Mouse (Mus musculus) brain, embryonic 14.5 days (tissue): ENCODE measurements at regions not wholly inside any gene's neighbourhood (a gene's known extent, or its start where the extent isn't known, plus 50 kb on each side); places are given as distances from the start of the nearest gene placed in this dataset.

Experiments used
- CTCF ChIP-seq: fragments of 200-500 bp; IDR thresholded peaks from 2 replicates; pipeline ENCODE4 v1.5.1; 2012; ENCODE audit warnings: inconsistent platforms, mild to moderate bottlenecking, moderate library complexity, borderline replicate concordance; ENCODE audit not compliant: insufficient read depth, insufficient read length; ENCODE audit errors: extremely low read depth
- POLR2A ChIP-seq: fragments of 200-500 bp; IDR thresholded peaks from 2 replicates; pipeline ENCODE4 v1.6.1; 2012; ENCODE audit warnings: mild to moderate bottlenecking, inconsistent platforms, borderline replicate concordance; ENCODE audit not compliant: poor library complexity, insufficient read depth, insufficient read length, severe bottlenecking; ENCODE audit errors: extremely low read depth

- TF ChIP-seq CTCF (no peak), POLR2A (no peak)
Measured at GRCm38 (mm10) chr2:131753436-131753835, 106.1 kb downstream of the Erv3 start.
